Mouse (Mus musculus): ENCODE data around the gene Slc6a2. TPM values are rescaled to one million over a fixed set of nuclear protein-coding genes. Genes with fewer than 3 reads are reported as not detected.

Gene Slc6a2
- polyA plus RNA-seq, 1 experiment from 2014 or later: 0.25 TPM

- Histone ChIP-seq H3K36me3 (ENCODE audit: control insufficient read depth, insufficient read depth, low read length) (no peaks in the 10 kb centered on the region), H3K9me3 (replicated peaks; ENCODE audit: control insufficient read depth, low read length) (no peaks in the 10 kb centered on the region), H3K9ac (ENCODE audit: low read length) (no peak overlapping the region), H3K27ac (ENCODE audit: low read length) (no peak overlapping the region), H3K4me1 (ENCODE audit: control insufficient read depth, insufficient read depth, low read length) (no peaks in the 10 kb centered on the region), H3K4me3 (replicated peaks; ENCODE audit: low read length) (no peak overlapping the region), H3K4me2 (ENCODE audit: low read depth, low read length) (no peak overlapping the region), H3K27me3 (ENCODE audit: control insufficient read depth, insufficient read depth, low read length) (peaks cover 4% of the 10 kb centered on the region)
- no peak for ATAC-seq (ENCODE audit: insufficient read depth, low FRiP score)
- 75% methylated on average over 5 of the region's 5 CpGs for WGBS
These were observed 5.8 kb upstream of the Slc6a2 start for GRCm38 (mm10) chr8:92954044-92954443.

GRCm38 (mm10) chr8:92960451-92960911, 602 bp downstream of the Slc6a2 start:
- H3K27me3 ChIP-seq (ENCODE audit: control insufficient read depth, insufficient read depth, low read length): peaks cover 44% of the 10 kb centered on the region
- no peak for ATAC-seq (ENCODE audit: insufficient read depth, low FRiP score)

GRCm38 (mm10) chr8:92961088-92961487, 1.2 kb downstream of the Slc6a2 start:
- ATAC-seq (ENCODE audit: insufficient read depth, low FRiP score): no peak
- Histone ChIP-seq H3K36me3 (ENCODE audit: control insufficient read depth, insufficient read depth, low read length) (no peaks in the 10 kb centered on the region), H3K27me3 (ENCODE audit: control insufficient read depth, insufficient read depth, low read length) (peaks cover 44% of the 10 kb centered on the region), H3K27ac (ENCODE audit: low read length) (no peak overlapping the region), H3K4me1 (ENCODE audit: control insufficient read depth, insufficient read depth, low read length) (peaks cover 6% of the 10 kb centered on the region), H3K9ac (ENCODE audit: low read length) (no peak overlapping the region), H3K9me3 (replicated peaks; ENCODE audit: control insufficient read depth, low read length) (no peaks in the 10 kb centered on the region), H3K4me3 (replicated peaks; ENCODE audit: low read length) (peak overlapping the region; percentile 38), H3K4me2 (ENCODE audit: low read depth, low read length) (peak overlapping the region; percentile 61)
- 2% methylated on average over 25 of the region's 25 CpGs for WGBS

More at GRCm38 (mm10) chr8:92960451-92960911, 602 bp downstream of the Slc6a2 start:
- Histone ChIP-seq H3K4me2 (ENCODE audit: low read depth, low read length) (peak overlapping the region; percentile 61), H3K36me3 (ENCODE audit: control insufficient read depth, insufficient read depth, low read length) (no peaks in the 10 kb centered on the region), H3K27ac (ENCODE audit: low read length) (no peak overlapping the region), H3K9me3 (replicated peaks; ENCODE audit: control insufficient read depth, low read length) (no peaks in the 10 kb centered on the region), H3K4me3 (replicated peaks; ENCODE audit: low read length) (peak overlapping the region; percentile 38), H3K4me1 (ENCODE audit: control insufficient read depth, insufficient read depth, low read length) (peaks cover 6% of the 10 kb centered on the region), H3K9ac (ENCODE audit: low read length) (peak overlapping the region; percentile 42; the same call in 1 of the 2 replicates)
- WGBS: under 1% methylated on average over 42 of the region's 42 CpGs

- 37% methylated on average over 2 of the region's 2 CpGs for WGBS
- Histone ChIP-seq H3K36me3 (ENCODE audit: control insufficient read depth, insufficient read depth, low read length) (no peaks in the 10 kb centered on the region), H3K9ac (ENCODE audit: low read length) (no peak overlapping the region), H3K27ac (ENCODE audit: low read length) (no peak overlapping the region), H3K9me3 (replicated peaks; ENCODE audit: control insufficient read depth, low read length) (no peaks in the 10 kb centered on the region), H3K27me3 (ENCODE audit: control insufficient read depth, insufficient read depth, low read length) (peaks cover 35% of the 10 kb centered on the region), H3K4me1 (ENCODE audit: control insufficient read depth, insufficient read depth, low read length) (peaks cover 6% of the 10 kb centered on the region), H3K4me3 (replicated peaks; ENCODE audit: low read length) (no peak overlapping the region), H3K4me2 (ENCODE audit: low read depth, low read length) (no peak overlapping the region)
- ATAC-seq (ENCODE audit: insufficient read depth, low FRiP score): no peak
These were observed 4.7 kb downstream of the Slc6a2 start for GRCm38 (mm10) chr8:92964556-92964955.

- ATAC-seq (ENCODE audit: insufficient read depth, low FRiP score): peak; percentile 64
- H3K9ac ChIP-seq (ENCODE audit: low read length): no peak overlapping the region
- WGBS: 50% methylated on average over 5 of the region's 5 CpGs
- H3K36me3 ChIP-seq (ENCODE audit: control insufficient read depth, insufficient read depth, low read length): no peaks in the 10 kb centered on the region
- no peak overlapping the region for H3K4me3 ChIP-seq (replicated peaks; ENCODE audit: low read length)
- no peak overlapping the region for H3K4me2 ChIP-seq (ENCODE audit: low read depth, low read length)
- no peaks in the 10 kb centered on the region for H3K9me3 ChIP-seq (replicated peaks; ENCODE audit: control insufficient read depth, low read length)
- no peak overlapping the region for H3K27ac ChIP-seq (ENCODE audit: low read length)
- no peaks in the 10 kb centered on the region for H3K4me1 ChIP-seq (ENCODE audit: control insufficient read depth, insufficient read depth, low read length)
- no peaks in the 10 kb centered on the region for H3K27me3 ChIP-seq (ENCODE audit: control insufficient read depth, insufficient read depth, low read length)
These were observed 13.1 kb downstream of the Slc6a2 start for GRCm38 (mm10) chr8:92972949-92973348.

GRCm38 (mm10) chr8:92976656-92977055, 16.8 kb downstream of the Slc6a2 start:
- H3K4me2 ChIP-seq (ENCODE audit: low read depth, low read length): no peak overlapping the region
- ATAC-seq (ENCODE audit: insufficient read depth, low FRiP score): no peak

GRCm38 (mm10) chr8:92982491-92982890, 22.6 kb downstream of the Slc6a2 start:
- no peaks in the 10 kb centered on the region for H3K4me1 ChIP-seq (ENCODE audit: control insufficient read depth, insufficient read depth, low read length)
- H3K27ac ChIP-seq (ENCODE audit: low read length): no peak overlapping the region
- H3K4me3 ChIP-seq (replicated peaks; ENCODE audit: low read length): no peak overlapping the region
- ATAC-seq (ENCODE audit: insufficient read depth, low FRiP score): no peak
- 79% methylated on average over 3 of the region's 3 CpGs for WGBS
- no peaks in the 10 kb centered on the region for H3K27me3 ChIP-seq (ENCODE audit: control insufficient read depth, insufficient read depth, low read length)
- H3K9me3 ChIP-seq (replicated peaks; ENCODE audit: control insufficient read depth, low read length): no peaks in the 10 kb centered on the region
- H3K4me2 ChIP-seq (ENCODE audit: low read depth, low read length): no peak overlapping the region
- no peak overlapping the region for H3K9ac ChIP-seq (ENCODE audit: low read length)
- H3K36me3 ChIP-seq (ENCODE audit: control insufficient read depth, insufficient read depth, low read length): no peaks in the 10 kb centered on the region

More at GRCm38 (mm10) chr8:92976656-92977055, 16.8 kb downstream of the Slc6a2 start:
- H3K4me3 ChIP-seq (replicated peaks; ENCODE audit: low read length): no peak overlapping the region
- WGBS: 81% methylated on average over 5 of the region's 5 CpGs
- no peak overlapping the region for H3K9ac ChIP-seq (ENCODE audit: low read length)
- no peaks in the 10 kb centered on the region for H3K36me3 ChIP-seq (ENCODE audit: control insufficient read depth, insufficient read depth, low read length)
- no peak overlapping the region for H3K27ac ChIP-seq (ENCODE audit: low read length)
- H3K27me3 ChIP-seq (ENCODE audit: control insufficient read depth, insufficient read depth, low read length): no peaks in the 10 kb centered on the region
- no peaks in the 10 kb centered on the region for H3K9me3 ChIP-seq (replicated peaks; ENCODE audit: control insufficient read depth, low read length)
- H3K4me1 ChIP-seq (ENCODE audit: control insufficient read depth, insufficient read depth, low read length): no peaks in the 10 kb centered on the region

- no peaks in the 10 kb centered on the region for H3K4me1 ChIP-seq (ENCODE audit: control insufficient read depth, insufficient read depth, low read length)
- no peak overlapping the region for H3K27ac ChIP-seq (ENCODE audit: low read length)
- no peaks in the 10 kb centered on the region for H3K9me3 ChIP-seq (replicated peaks; ENCODE audit: control insufficient read depth, low read length)
- H3K4me2 ChIP-seq (ENCODE audit: low read depth, low read length): no peak overlapping the region
- H3K9ac ChIP-seq (ENCODE audit: low read length): no peak overlapping the region
- no peaks in the 10 kb centered on the region for H3K27me3 ChIP-seq (ENCODE audit: control insufficient read depth, insufficient read depth, low read length)
- H3K36me3 ChIP-seq (ENCODE audit: control insufficient read depth, insufficient read depth, low read length): no peaks in the 10 kb centered on the region
- H3K4me3 ChIP-seq (replicated peaks; ENCODE audit: low read length): no peak overlapping the region
- 43% methylated on average over 2 of the region's 2 CpGs for WGBS
- no peak for ATAC-seq (ENCODE audit: insufficient read depth, low FRiP score)
These were observed 24.5 kb downstream of the Slc6a2 start for GRCm38 (mm10) chr8:92984376-92984775.

GRCm38 (mm10) chr8:92996840-92997239, 37.0 kb downstream of the Slc6a2 start:
- Histone ChIP-seq H3K9me3 (replicated peaks; ENCODE audit: control insufficient read depth, low read length) (no peaks in the 10 kb centered on the region), H3K36me3 (ENCODE audit: control insufficient read depth, insufficient read depth, low read length) (no peaks in the 10 kb centered on the region), H3K4me3 (replicated peaks; ENCODE audit: low read length) (no peak overlapping the region), H3K27ac (ENCODE audit: low read length) (no peak overlapping the region), H3K27me3 (ENCODE audit: control insufficient read depth, insufficient read depth, low read length) (no peaks in the 10 kb centered on the region), H3K4me1 (ENCODE audit: control insufficient read depth, insufficient read depth, low read length) (no peaks in the 10 kb centered on the region), H3K4me2 (ENCODE audit: low read depth, low read length) (no peak overlapping the region), H3K9ac (ENCODE audit: low read length) (no peak overlapping the region)
- ATAC-seq (ENCODE audit: insufficient read depth, low FRiP score): peak; percentile 60; the same call in 1 of the 2 replicates
- WGBS: 33% methylated on average over 5 of the region's 5 CpGs

All from stomach, embryonic 16.5 days (tissue).